Comparison of ENCODE assay signal across 19 mouse cellular contexts in genomic region chr15:63484910-63485309, GRCm38 (mm10).
DNase-seq lines count a peak whose midpoint lies in the region; ATAC-seq and TF ChIP-seq lines count a peak whose summit lies in the region.
"Had no signal": no experiment of that assay in that cellular context is flagged by ENCODE, and none has a peak within 500 bp of the region (broad histone marks: within the 10 kb centered on the region; RNA-seq: fewer than 3 reads in every experiment).

No protein-coding gene starts in this region.

- H3K36me3 ChIP-seq in embryonic facial prominence, embryonic 11.5 days (replicated peaks; ENCODE audit: control insufficient read depth, insufficient read depth, low read depth, low read length), result no peaks in the 10 kb centered on the region
- no peaks in the 10 kb centered on the region for H3K36me3 ChIP-seq in embryonic facial prominence, embryonic 10.5 days (replicated peaks)
- no peaks in the 10 kb centered on the region for H3K36me3 ChIP-seq in kidney, adult 2 months (ENCODE audit: control insufficient read depth, insufficient read depth, low read length)
- H3K36me3 ChIP-seq: limb, embryonic 15.5 days; midbrain, embryonic 12.5 days had no signal

- DNase-seq in embryonic facial prominence, embryonic 11.5 days (ENCODE audit: low spot score), result peak; percentile 6
- DNase-seq in embryonic facial prominence, embryonic 10.5 days (ENCODE audit: low spot score), result no peak
- no peak for DNase-seq in kidney, adult 2 months
- no peak for DNase-seq in kidney, postnatal 10 days
- peak; percentile 4 for DNase-seq in lung, postnatal 10 days
- no peak for DNase-seq in lung, postnatal 36 days
- no peak for DNase-seq in spleen, adult 18-20 months
- no peak for DNase-seq in thymus, postnatal 25 days
- DNase-seq: cerebellum, adult 2 months; forebrain, postnatal 0 days; gastrocnemius, postnatal 36 days; lung, postnatal 4 days; right cerebral cortex, postnatal 25 days; thymus, postnatal 36 days had no signal

- no peaks in the 10 kb centered on the region for H3K27me3 ChIP-seq in embryonic facial prominence, embryonic 11.5 days (ENCODE audit: control insufficient read depth, insufficient read depth, low read length)
- H3K27me3 ChIP-seq in embryonic facial prominence, embryonic 10.5 days (replicated peaks; ENCODE audit: low read depth, poor library complexity, severe bottlenecking), result no peaks in the 10 kb centered on the region
- H3K27me3 ChIP-seq in kidney, adult 2 months (replicated peaks; ENCODE audit: control insufficient read depth, insufficient read depth, low read length), result no peaks in the 10 kb centered on the region
- H3K27me3 ChIP-seq: limb, embryonic 15.5 days; midbrain, embryonic 12.5 days had no signal

- H3K27ac ChIP-seq in embryonic facial prominence, embryonic 11.5 days (replicated peaks; ENCODE audit: low read depth, low read length), result no peak overlapping the region
- no peak overlapping the region for H3K27ac ChIP-seq in embryonic facial prominence, embryonic 10.5 days (replicated peaks)
- H3K27ac ChIP-seq in kidney, adult 2 months (ENCODE audit: insufficient read depth, low read depth, low read length), result peak overlapping the region; percentile 71; the same call in 1 of the 2 replicates
- H3K27ac ChIP-seq: hindbrain, postnatal 0 days; left cerebral cortex, adult 2 months; limb, embryonic 15.5 days; midbrain, embryonic 12.5 days had no signal

- H3K4me1 ChIP-seq in embryonic facial prominence, embryonic 11.5 days (ENCODE audit: control insufficient read depth, insufficient read depth, low read length), result no peaks in the 10 kb centered on the region
- peaks cover 9% of the 10 kb centered on the region for H3K4me1 ChIP-seq in embryonic facial prominence, embryonic 10.5 days
- H3K4me1 ChIP-seq in kidney, adult 2 months (ENCODE audit: control insufficient read depth, insufficient read depth, low read length), result no peaks in the 10 kb centered on the region
- H3K4me1 ChIP-seq: limb, embryonic 15.5 days; midbrain, embryonic 12.5 days had no signal

- TF ChIP-seq POLR2A in kidney, adult 2 months (IDR thresholded peaks at IDR 0.05; ENCODE audit: low read depth, low read length), result no peak

- no peaks in the 10 kb centered on the region for H3K9me3 ChIP-seq in embryonic facial prominence, embryonic 11.5 days (replicated peaks; ENCODE audit: control insufficient read depth, low read length)
- no peaks in the 10 kb centered on the region for H3K9me3 ChIP-seq in embryonic facial prominence, embryonic 10.5 days
- H3K9me3 ChIP-seq: limb, embryonic 15.5 days; midbrain, embryonic 12.5 days had no signal

- ATAC-seq in embryonic facial prominence, embryonic 11.5 days (replicated peaks; ENCODE audit: insufficient number of reproducible peaks, low FRiP score, low TSS enrichment, low read depth), result no peak
- ATAC-seq: forebrain, postnatal 0 days; hindbrain, postnatal 0 days had no signal

- no peak overlapping the region for H3K9ac ChIP-seq in embryonic facial prominence, embryonic 11.5 days (replicated peaks; ENCODE audit: low read length)
- H3K9ac ChIP-seq: forebrain, postnatal 0 days; limb, embryonic 15.5 days; midbrain, embryonic 12.5 days had no signal

- WGBS in embryonic facial prominence, embryonic 11.5 days, result 69% methylated on average over 5 of the region's 5 CpGs
- 72% methylated on average over 5 of the region's 5 CpGs for WGBS in embryonic facial prominence, embryonic 10.5 days
- 56% methylated on average over 5 of the region's 5 CpGs for WGBS in kidney, adult 2 months

- TF ChIP-seq CTCF in kidney, adult 2 months (conservative IDR thresholded peaks at IDR 0.05; ENCODE audit: insufficient read depth, insufficient read length, low read depth, low read length), result no peak

- H3K4me3 ChIP-seq in embryonic facial prominence, embryonic 11.5 days (ENCODE audit: low read depth, low read length), result no peak overlapping the region
- no peak overlapping the region for H3K4me3 ChIP-seq in embryonic facial prominence, embryonic 10.5 days
- H3K4me3 ChIP-seq in kidney, adult 2 months (ENCODE audit: insufficient read depth, low read depth, low read length), result no peak overlapping the region
- H3K4me3 ChIP-seq: erythroblast, embryonic 14.5 days; left cerebral cortex, adult 2 months; limb, embryonic 15.5 days; midbrain, embryonic 12.5 days had no signal

- no peak overlapping the region for H3K4me2 ChIP-seq in embryonic facial prominence, embryonic 11.5 days (ENCODE audit: low read depth, low read length)
- H3K4me2 ChIP-seq: limb, embryonic 15.5 days; midbrain, embryonic 12.5 days had no signal

Comparison
In these comparisons a context has a peak if more than half of its experiments do, and no peak if none do; other contexts are left out.
1. DNase-seq: peak in embryonic facial prominence, embryonic 11.5 days (single experiment) and lung, postnatal 10 days (single experiment); none in embryonic facial prominence, embryonic 10.5 days (single experiment), kidney, adult 2 months (single experiment), kidney, postnatal 10 days (single experiment), lung, postnatal 36 days (single experiment), spleen, adult 18-20 months (0 of 2) and thymus, postnatal 25 days (single experiment).